Mouse (Mus musculus) splenic B cell, adult 2 months (primary cell): ENCODE results near the gene Nup160.

Experiments used
- DNase-seq: peaks from one replicate; pipeline ENCODE4 v3.0.0-alpha.2; 2011; ENCODE audit warnings: low read depth, low spot score
- H3K27me3 ChIP-seq: 2 replicates; pipeline ENCODE4 v1.6.1; 2012; ENCODE audit warnings: mild to moderate bottlenecking, low read length, moderate library complexity, mixed read lengths; ENCODE audit not compliant: control insufficient read depth, poor library complexity, insufficient read depth, severe bottlenecking
- H3K36me3 ChIP-seq: 2 replicates; pipeline ENCODE4 v1.6.1; 2012; ENCODE audit warnings: mild to moderate bottlenecking, low read length, moderate library complexity, mixed read lengths; ENCODE audit not compliant: control insufficient read depth, poor library complexity, insufficient read depth, severe bottlenecking

The Nup160 gene

GRCm38 (mm10) chr2:90677007-90677406, at the start of gene Nup160:
Gene Nup160 (plus strand): TSS chr2:90677215.
- DNase-seq: peak; percentile 67
- Histone ChIP-seq H3K36me3 (peaks cover 3% of the 10 kb centered on the region; the same call in 1 of the 2 replicates), H3K27me3 (no peaks in the 10 kb centered on the region; the same call in none of the 2 replicates)

- DNase-seq: no peak
- no peaks in the 10 kb centered on the region for H3K27me3 ChIP-seq
- no peaks in the 10 kb centered on the region for H3K36me3 ChIP-seq
These were observed 48.8 kb upstream of the Nup160 start for GRCm38 (mm10) chr2:90628261-90628660.

GRCm38 (mm10) chr2:90629552-90629951, 47.5 kb upstream of the Nup160 start:
- no peaks in the 10 kb centered on the region for H3K36me3 ChIP-seq
- no peak for DNase-seq
- no peaks in the 10 kb centered on the region for H3K27me3 ChIP-seq

GRCm38 (mm10) chr2:90631938-90632733, 44.9 kb upstream of the Nup160 start:
- H3K27me3 ChIP-seq: no peaks in the 10 kb centered on the region
- no peaks in the 10 kb centered on the region for H3K36me3 ChIP-seq
- peak; percentile 28 for DNase-seq

GRCm38 (mm10) chr2:90634671-90635070, 42.3 kb upstream of the Nup160 start:
- no peak for DNase-seq
- Histone ChIP-seq H3K27me3 (no peaks in the 10 kb centered on the region), H3K36me3 (no peaks in the 10 kb centered on the region)

- H3K36me3 ChIP-seq: no peaks in the 10 kb centered on the region
- H3K27me3 ChIP-seq: no peaks in the 10 kb centered on the region
- peak; percentile 38 for DNase-seq
These were observed 41.8 kb upstream of the Nup160 start for GRCm38 (mm10) chr2:90635085-90635723.

GRCm38 (mm10) chr2:90636853-90637252, 40.2 kb upstream of the Nup160 start:
- no peak for DNase-seq
- Histone ChIP-seq H3K36me3 (no peaks in the 10 kb centered on the region), H3K27me3 (no peaks in the 10 kb centered on the region)

- H3K27me3 ChIP-seq: no peaks in the 10 kb centered on the region
- no peak for DNase-seq
- H3K36me3 ChIP-seq: no peaks in the 10 kb centered on the region
These were observed 37.8 kb upstream of the Nup160 start for GRCm38 (mm10) chr2:90638986-90639746.

GRCm38 (mm10) chr2:90639747-90640699, 37.0 kb upstream of the Nup160 start:
- no peaks in the 10 kb centered on the region for H3K27me3 ChIP-seq
- no peak for DNase-seq
- H3K36me3 ChIP-seq: no peaks in the 10 kb centered on the region

GRCm38 (mm10) chr2:90641007-90641709, 35.9 kb upstream of the Nup160 start:
- Histone ChIP-seq H3K27me3 (no peaks in the 10 kb centered on the region), H3K36me3 (no peaks in the 10 kb centered on the region)
- no peak for DNase-seq

GRCm38 (mm10) chr2:90641710-90642039, 35.3 kb upstream of the Nup160 start:
- no peaks in the 10 kb centered on the region for H3K27me3 ChIP-seq
- DNase-seq: no peak
- H3K36me3 ChIP-seq: no peaks in the 10 kb centered on the region

- H3K36me3 ChIP-seq: no peaks in the 10 kb centered on the region
- DNase-seq: no peak
- no peaks in the 10 kb centered on the region for H3K27me3 ChIP-seq
These were observed 29.9 kb upstream of the Nup160 start for GRCm38 (mm10) chr2:90647084-90647483.

- peak; percentile 21 for DNase-seq
- Histone ChIP-seq H3K27me3 (no peaks in the 10 kb centered on the region), H3K36me3 (no peaks in the 10 kb centered on the region)
These were observed 27.6 kb upstream of the Nup160 start for GRCm38 (mm10) chr2:90649405-90649804.

- no peaks in the 10 kb centered on the region for H3K27me3 ChIP-seq
- DNase-seq: peak; percentile 92
- no peaks in the 10 kb centered on the region for H3K36me3 ChIP-seq
These were observed 27.1 kb upstream of the Nup160 start for GRCm38 (mm10) chr2:90649965-90650364.
